Mouse (Mus musculus) adrenal gland, postnatal 36 days (tissue): Measurements from ENCODE around the gene Dag1. TPM values are rescaled to one million over a fixed set of nuclear protein-coding genes. Genes with fewer than 3 reads are reported as not detected.

ENCODE experiments used
- DNase-seq, 2 experiments: peaks; one replicate each; pipeline ENCODE4 v3.0.0; 2021; ENCODE audit warnings: mixed read lengths in 1 of 2
- total RNA-seq, 2 experiments: library from RNA; stranded (reverse); gene quantifications; 2 replicates each; pipeline ENCODE4 v1.2.3; 2021

The Dag1 gene
- total RNA-seq, 2 experiments from 2014 or later, result 142 to 144 TPM

- DNase-seq, result no peak
Observed at GRCm38 (mm10) chr9:108187616-108188015, 76.1 kb downstream of the Dag1 start.

GRCm38 (mm10) chr9:108185786-108186185 is 78.0 kb downstream of the Dag1 start:
- DNase-seq, result no peak

- DNase-seq, result no peak
Observed at GRCm38 (mm10) chr9:108183531-108183994, 80.2 kb downstream of the Dag1 start.

GRCm38 (mm10) chr9:108182806-108183506 is 80.8 kb downstream of the Dag1 start:
- no peak for DNase-seq

- DNase-seq, result peak; percentile 61 to 67
Observed at GRCm38 (mm10) chr9:108178391-108178790, 85.4 kb downstream of the Dag1 start.

- no peak for DNase-seq
Observed at GRCm38 (mm10) chr9:108175116-108175838, 88.5 kb downstream of the Dag1 start.

- DNase-seq, result peak; percentile 19 to 29
Observed at GRCm38 (mm10) chr9:108172777-108173350, 90.9 kb downstream of the Dag1 start.

- no peak for DNase-seq
Observed at GRCm38 (mm10) chr9:108169751-108170150, 94.0 kb downstream of the Dag1 start.

GRCm38 (mm10) chr9:108165143-108165542 is 98.6 kb downstream of the Dag1 start:
- no peak for DNase-seq

- DNase-seq, result no peak
Observed at GRCm38 (mm10) chr9:108163646-108164284, 100.0 kb downstream of the Dag1 start.

GRCm38 (mm10) chr9:108157891-108158290 is 105.9 kb downstream of the Dag1 start:
- no peak for DNase-seq

GRCm38 (mm10) chr9:108157451-108157850 is 106.3 kb downstream of the Dag1 start:
- DNase-seq, result no peak

GRCm38 (mm10) chr9:108156786-108157185 is 107.0 kb downstream of the Dag1 start:
- DNase-seq, result no peak

GRCm38 (mm10) chr9:108154814-108155213 is 108.9 kb downstream of the Dag1 start:
- no peak for DNase-seq

Other genes with a start within 250 kb of the Dag1 start
- gene Gmppb, start 214.7 kb downstream of the Dag1 start, total RNA-seq, result 10 to 100 TPM; 27.0 to 28.5 TPM
- 1 to 10 TPM; 4.5 to 4.7 TPM for gene Amigo3, start 210.8 kb downstream of the Dag1 start, total RNA-seq
- gene Mst1, start 183.5 kb downstream of the Dag1 start, total RNA-seq, result under 1 TPM; 0.17 to 0.49 TPM
- 10 to 100 TPM; 54.3 to 57.1 TPM for gene Rnf123, start 180.6 kb downstream of the Dag1 start, total RNA-seq
- 10 to 100 TPM; 72.7 to 88.0 TPM for gene Apeh, start 169.4 kb downstream of the Dag1 start, total RNA-seq
- gene Bsn, start 73.6 kb downstream of the Dag1 start, total RNA-seq, result 1 to 10 TPM; 3.2 to 4.3 TPM
- gene Nicn1, start 26.5 kb upstream of the Dag1 start, total RNA-seq, result 10 to 100 TPM; 17.1 TPM
- 1 to 10 TPM; 2.7 to 4.4 TPM for gene Amt, start 32.9 kb upstream of the Dag1 start, total RNA-seq
- 100 to 1,000 TPM; 363 to 383 TPM for gene Rhoa, start 42.2 kb upstream of the Dag1 start, total RNA-seq
- gene Tcta, start 42.2 kb upstream of the Dag1 start, total RNA-seq, result 10 to 100 TPM; 38.8 to 48.3 TPM
- 100 to 1,000 TPM; 538 to 748 TPM for gene Gpx1, start 74.9 kb upstream of the Dag1 start, total RNA-seq
- gene Usp4, start 83.9 kb upstream of the Dag1 start, total RNA-seq, result 100 to 1,000 TPM; 110 to 120 TPM
- 1 to 10 TPM in 1 of 2 experiments, under 1 TPM in 1; 0.93 to 1.3 TPM for gene 1700102P08Rik, start 128.8 kb upstream of the Dag1 start, total RNA-seq
- gene Ccdc36, start 164.5 kb upstream of the Dag1 start, total RNA-seq, result not detected
- not detected for gene BC048562, start 172.5 kb upstream of the Dag1 start, total RNA-seq
- 10 to 100 TPM; 37.1 to 48.1 TPM for gene Ccdc71, start 196.6 kb upstream of the Dag1 start, total RNA-seq
- gene Klhdc8b, start 197.6 kb upstream of the Dag1 start, total RNA-seq, result 10 to 100 TPM; 20.1 to 21.5 TPM
- gene Lamb2, start 215.8 kb upstream of the Dag1 start, total RNA-seq, result 100 to 1,000 TPM; 117 to 133 TPM
- 100 to 1,000 TPM; 204 to 213 TPM for gene Usp19, start 226.6 kb upstream of the Dag1 start, total RNA-seq
- gene Qars, start 243.7 kb upstream of the Dag1 start, total RNA-seq, result 100 to 1,000 TPM; 191 to 194 TPM